Mouse (Mus musculus) spleen, postnatal 36 days (tissue): ENCODE data around the gene Numbl.
"Not testable (repeated sequence)": the region's sequence is repeated elsewhere in the genome, so short reads cannot be mapped to it uniquely, and the experiment has no call there.

ENCODE experiments used
- DNase-seq, 2 experiments: peaks; one replicate each; pipeline ENCODE4 v3.0.0; 2022; ENCODE audit warnings: low spot score in 2 of 2, mixed read lengths in 1 of 2

Gene Numbl

DNA sequence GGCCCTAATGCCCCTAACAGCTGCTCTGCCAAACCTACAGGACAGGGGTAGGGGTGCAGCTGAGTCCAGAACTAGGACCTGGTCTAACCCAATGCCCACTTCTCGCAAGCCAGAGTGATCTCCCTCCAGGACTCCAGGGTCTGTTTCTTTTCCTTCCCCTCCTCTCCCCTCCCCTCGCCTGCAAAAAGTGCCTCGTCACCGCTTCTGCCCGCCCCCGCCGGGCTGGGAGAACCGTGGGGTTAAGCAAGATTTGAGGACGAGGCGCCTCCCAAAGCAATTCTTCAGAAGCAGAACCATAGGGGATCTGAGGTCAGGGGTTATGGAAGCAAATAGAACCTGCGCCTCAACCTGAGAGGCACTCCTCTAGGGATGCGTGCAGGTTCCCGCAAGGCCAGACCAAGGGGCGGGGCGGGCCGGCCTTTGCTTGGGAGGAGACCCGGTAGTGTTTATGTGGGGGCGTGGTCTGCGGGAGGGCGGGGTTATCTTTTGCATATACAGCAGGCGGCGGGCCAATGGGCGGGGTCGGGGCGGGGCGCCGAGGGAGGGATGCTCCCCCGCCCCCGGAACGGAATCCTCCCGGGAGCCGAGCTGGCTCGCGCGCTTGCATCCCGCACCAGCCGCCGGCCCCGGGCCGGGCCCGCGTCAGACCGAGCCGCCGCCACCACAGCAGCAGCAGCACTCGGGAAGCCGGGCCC, at the start of gene Numbl:
Gene Numbl (plus strand): TSS at position 229 of the 695 bp plus-strand sequence.
- DNase-seq, result peak; percentile 86 to 92

DNA sequence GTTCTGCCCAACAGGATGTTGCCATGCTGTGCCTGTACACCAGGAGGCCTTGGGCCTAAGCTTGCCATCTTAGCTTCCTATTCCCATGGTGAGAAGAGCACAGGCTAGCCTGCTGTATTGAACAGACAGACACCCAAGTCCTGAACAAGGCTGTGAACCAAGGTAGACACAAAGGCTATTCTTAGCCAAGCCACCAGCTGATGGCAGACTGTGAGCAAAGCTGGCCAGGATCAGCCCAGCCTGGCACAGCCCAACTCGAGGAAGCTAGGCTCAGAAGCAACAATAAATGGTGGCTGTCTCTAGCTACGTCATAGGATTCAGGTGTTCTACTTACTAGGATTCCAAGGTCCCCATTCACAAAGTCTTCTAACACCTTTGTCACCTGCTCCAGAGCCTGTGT, 45.6 kb upstream of the Numbl start:
- DNase-seq, result no peak

DNA sequence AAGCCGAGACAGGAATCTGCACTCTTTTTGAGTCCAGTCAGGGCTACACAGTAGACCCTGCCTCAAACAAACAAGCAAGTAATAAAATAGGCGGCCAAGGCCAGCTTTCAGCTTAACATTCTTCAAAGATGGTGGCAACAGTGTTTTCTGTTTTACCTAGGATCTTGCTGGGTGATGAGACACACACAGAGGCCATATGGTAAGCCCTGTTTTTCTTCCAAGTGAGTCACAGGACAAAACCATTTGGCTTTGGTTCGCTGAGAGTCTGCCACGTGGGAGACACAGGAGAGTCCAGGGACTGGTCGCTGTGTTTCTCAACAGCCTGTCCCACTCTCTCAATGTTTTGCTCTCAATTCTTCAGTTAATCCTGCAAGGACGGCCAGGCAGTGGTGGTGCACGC, 39.6 kb upstream of the Numbl start:
- DNase-seq, result no peak

DNA sequence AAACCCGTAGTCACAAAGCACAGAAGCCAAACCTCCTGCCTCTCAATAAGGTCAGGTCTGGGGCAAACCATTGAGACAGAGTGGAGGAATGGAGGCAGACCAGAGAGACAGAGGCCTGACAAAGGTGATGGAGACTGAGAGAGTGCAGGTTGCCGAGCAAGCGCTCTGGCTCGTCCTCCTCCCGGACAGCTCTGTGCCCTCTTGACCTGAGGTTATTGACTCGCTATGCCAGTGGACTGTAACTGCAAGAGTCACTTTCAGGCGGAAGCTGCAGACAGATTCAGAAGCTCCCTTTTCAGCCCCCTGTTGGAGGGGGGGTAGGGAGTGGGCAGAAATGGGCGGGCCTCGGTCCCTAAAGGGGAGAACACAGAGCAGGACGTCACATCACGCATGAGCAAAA, 38.3 kb upstream of the Numbl start:
- DNase-seq, result no peak

DNA sequence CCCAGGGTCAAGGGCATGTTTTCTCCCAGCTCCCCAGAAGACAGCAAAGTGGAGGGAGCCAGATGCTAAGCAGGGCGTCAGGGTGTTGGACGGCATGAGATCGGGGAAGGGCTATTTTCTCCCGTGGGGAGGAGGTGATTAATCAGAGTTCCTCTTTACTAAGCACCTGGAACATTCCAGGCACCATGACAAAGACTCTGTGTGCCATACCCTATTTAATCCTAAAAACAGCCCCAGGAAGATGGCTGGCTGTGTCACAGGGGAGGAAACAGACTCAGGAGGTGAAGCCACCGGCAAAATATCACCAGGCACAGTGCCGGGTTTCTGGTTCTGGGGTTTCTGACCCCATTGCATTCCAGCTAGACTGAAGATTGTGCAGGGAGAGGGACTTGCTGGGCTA, 36.3 kb upstream of the Numbl start:
- no peak for DNase-seq

DNA sequence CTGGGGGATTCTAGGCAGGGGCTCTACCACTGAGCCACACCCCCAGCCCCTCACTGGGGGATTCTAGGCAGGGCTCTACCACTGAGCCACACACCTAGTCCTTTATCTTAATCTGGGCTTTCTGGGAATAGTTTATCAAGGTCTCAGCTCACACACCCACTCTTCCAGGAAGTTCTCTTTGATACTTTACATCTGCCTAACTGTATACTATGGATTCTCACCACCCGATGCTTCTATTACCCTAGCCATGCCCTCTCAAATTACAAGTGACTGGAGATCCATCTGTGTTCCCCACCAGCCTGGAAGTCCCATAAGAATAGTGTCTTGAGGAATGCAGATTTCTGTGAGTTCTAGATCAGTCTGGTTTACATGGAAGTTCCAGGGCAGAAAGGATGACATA, 35.7 kb upstream of the Numbl start:
- DNase-seq, result no peak

DNA sequence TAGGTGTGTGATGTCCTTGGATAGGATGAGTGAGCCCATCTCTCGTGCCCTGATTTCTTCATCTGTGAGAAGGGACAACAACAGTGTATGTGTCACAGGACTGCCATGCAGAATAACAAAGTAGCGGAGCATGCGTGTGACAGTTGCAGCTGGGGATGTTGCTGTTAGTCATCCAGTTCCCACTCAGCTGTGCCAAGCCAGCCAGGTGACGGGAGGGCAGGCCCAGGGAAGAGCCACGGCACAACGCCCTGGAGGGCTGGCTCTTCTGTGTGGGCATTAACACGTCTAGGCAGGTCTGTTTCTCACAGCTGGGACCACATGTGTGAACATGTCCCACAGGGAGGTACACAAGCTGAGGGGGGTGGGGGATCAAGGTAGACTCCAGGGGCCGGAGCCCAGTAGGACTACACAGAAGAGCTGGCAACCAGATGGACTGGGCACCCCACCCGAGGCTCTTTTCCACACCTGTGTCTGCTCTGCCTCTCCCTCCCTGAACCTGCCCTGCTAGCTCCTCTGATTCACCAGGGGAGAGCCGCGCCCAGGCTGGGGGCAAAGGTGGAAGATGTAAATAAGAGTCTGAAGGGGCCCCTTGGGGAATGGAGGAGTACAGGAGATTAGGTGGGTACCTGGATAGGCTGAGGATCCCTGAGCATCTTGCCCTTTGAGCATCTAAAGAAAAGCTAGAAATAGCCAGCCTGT, 33.2 kb upstream of the Numbl start:
- DNase-seq, result no peak

DNA sequence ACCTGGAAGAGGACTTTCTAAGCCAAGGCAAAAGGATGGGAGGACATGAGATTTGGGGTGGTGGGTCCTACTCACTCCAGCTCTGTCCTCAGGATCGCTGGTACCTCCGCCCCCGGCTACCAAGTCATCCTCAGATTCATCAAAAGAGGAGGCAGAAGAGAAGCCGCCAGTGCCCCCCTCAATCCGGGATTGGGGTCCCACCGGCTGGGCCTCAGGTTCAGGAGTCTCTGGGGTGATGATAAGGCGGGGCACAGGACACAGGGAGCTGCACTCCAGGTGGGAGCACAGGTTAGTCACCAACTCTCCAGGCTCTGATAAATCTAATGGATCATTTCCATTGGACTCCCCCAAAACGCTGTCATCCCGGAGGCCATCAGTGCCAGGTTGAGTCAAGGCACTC, 31.0 kb upstream of the Numbl start:
- DNase-seq, result no peak

DNA sequence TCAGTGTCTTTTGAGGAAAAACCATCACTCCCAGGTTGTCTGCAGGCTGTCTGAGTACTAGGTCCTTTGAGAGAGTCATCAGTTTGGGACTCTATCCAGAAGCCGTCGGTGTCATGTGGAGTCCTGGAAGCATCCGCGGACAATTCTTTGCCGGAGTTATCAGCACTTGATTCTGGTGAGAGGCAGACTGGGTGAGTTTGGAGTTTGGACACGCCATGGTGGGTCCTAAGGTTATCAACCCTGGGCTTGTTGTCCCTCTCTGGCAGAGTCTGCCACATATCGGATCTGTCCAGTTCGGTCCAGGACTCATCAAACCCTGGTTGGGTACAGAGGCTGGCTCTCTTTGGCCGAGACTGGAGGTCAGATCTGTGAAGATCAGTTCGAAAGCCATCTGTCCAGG, 30.6 kb upstream of the Numbl start:
- no peak for DNase-seq

DNA sequence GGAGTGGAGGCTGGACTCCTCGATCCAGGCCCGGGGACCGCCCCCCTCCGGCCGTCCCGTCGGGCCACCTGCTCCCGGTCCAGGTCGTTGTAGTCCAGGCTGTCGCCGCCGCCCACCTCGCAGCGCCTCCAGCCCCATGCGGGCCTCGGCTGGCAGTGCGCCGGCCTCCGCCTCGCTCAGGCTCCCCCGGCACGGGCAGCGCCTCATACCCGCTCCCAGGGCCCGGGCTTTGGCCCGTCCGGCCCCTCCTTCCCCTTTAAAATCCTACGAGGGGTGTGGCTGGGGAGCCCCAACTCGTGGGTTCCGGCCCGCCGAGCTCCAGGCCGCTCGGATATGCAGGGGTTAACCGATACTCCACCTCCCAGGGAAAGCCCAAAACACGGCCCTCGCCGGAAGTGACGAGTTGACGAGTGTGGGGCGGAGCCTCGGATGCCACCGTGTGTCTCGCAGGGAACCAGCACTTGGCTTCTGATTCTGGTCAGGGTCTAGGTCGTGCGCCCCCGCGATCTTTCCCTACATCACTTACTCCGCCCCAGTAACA, 29.9 kb upstream of the Numbl start, which contains the start of gene Itpkc:
Gene Itpkc (minus strand): TSS at position 381 of the 541 bp plus-strand sequence.
- DNase-seq, result peak; percentile 89 to 92

DNA sequence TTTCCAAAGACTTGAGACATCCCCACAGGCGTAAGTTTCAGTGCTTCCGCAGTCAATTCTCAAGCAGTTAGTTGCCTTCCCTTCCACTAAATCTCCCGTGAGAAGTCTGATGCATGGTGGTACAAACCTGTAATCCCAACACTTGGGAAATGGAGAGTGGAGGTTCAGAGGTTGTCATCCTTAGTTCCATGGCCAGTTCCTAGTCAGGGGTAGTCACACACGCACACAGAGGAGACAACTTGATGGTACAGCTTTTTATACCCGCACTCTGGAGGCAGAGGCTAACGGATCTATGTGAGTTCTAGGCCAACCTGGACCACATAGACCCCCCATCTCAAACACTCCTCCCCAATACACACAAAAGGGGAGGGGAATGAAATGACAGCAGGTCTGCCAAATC, 29.4 kb upstream of the Numbl start:
- no peak for DNase-seq

DNA sequence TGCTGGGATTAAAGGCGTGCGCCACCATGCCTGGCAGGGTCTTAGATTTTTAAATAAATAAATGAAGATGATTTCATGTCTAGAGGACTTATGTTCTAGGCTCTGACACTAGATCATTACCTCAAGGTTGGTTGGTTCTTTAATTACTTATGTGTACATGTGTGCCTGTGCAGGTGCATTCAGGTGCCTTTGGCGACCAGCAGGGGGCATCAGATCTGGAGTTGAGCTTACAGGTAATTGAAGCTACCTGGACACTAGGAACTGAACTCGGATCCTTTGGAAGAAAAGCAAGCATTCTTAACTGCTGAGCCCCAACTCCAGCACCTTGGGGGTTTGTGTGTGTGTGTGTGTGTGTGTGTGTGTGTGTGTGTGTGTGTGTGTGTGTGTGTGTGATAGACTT, 27.5 kb upstream of the Numbl start:
- no peak for DNase-seq

DNA sequence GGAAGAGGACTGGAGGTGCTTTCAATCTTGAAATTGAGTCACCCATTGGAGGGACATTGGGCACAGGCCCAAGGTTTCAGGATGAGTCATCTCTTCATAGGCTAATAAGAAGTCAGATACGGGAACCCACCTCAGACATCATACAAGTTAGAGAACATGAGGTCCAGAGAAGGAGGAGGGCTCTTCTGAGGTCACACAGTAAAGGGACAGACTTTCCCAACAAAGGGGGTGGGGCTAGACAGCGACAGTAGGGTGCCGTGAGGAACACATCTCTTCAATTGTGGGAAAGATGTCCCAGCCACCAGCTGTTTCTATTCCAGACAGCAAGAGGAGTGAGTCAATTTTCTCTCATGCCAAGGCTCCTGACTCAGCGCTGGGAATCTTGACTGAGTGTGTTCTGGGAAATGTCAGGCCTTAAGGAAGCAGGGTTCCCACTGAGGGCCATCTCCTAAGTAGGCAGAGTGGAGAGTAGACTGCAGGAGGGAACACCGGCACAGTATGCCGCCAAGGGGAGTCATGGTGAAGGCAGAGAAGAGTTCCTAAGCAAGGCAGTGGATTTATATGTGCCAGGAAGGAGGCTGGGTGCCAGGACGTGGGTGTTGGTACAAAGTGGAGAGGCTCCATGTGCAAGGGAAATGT, 26.4 kb upstream of the Numbl start:
- DNase-seq, result no peak

DNA sequence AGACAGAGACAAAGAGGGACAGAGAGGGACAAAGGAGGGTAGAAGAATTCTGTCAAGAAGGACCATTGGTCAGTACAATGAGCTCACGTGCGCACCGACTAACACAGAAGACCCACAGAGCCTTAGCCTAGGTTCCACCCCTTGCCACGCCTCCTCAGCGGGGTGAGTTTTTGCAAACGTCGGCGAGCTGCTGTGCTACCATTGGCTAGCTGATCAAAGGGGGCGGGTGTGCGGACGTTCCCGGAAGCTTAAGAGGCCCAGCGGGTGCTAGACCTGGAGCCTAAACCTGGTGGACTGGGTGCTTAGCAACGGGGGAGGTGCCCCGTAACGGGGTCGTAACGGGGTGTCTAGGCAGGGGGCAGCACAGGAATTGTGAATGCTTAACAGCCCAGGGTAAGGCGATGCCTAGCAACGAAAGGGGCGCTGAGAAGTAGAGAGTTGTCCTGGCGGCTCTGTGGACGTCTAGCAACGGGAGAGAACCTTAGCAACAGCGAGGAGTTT, 25.4 kb upstream of the Numbl start, which contains the start of gene Coq8b:
Gene Coq8b (plus strand): TSS at position 243 of the 501 bp plus-strand sequence.
- peak; percentile 94 to 95 for DNase-seq

DNA sequence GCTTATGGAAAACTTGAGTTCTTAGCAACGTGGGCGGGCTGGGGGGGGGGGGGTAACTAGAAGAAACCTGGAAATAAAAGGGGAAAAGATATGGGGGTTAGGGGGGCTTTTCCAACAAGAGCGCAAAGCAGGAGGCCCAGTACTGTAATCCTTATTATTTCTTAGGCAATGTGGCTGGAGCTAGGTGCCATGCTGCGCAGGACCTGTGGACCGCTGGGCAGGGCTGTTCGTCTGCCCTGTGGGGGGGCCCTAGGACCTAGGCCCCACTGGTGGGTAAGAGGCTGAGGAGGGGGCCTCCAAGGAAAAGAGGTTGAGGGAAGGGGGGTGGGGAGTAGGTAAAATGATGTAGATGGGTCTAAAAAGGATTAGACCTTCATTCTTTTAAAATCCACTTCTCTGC, 24.9 kb upstream of the Numbl start:
- DNase-seq, result no peak

DNA sequence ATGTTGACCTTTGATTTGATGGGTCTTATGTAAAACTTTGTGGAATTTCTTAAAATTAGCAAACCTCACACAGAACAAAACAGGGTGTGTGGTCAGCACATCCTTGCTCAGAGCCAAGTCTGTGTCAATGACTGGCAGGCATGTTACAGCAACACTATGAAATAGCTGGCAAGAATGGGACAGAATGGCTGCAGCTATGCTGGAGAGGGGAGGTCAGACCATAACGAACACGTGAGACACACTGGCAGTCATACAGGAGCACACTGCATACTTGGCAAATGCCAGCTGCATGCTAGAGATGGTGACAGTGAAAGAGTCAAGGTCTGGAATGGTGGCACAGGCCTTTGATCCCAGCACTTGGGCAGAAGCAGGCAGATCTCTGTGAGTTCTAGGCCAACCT, 22.5 kb upstream of the Numbl start:
- no peak for DNase-seq

DNA sequence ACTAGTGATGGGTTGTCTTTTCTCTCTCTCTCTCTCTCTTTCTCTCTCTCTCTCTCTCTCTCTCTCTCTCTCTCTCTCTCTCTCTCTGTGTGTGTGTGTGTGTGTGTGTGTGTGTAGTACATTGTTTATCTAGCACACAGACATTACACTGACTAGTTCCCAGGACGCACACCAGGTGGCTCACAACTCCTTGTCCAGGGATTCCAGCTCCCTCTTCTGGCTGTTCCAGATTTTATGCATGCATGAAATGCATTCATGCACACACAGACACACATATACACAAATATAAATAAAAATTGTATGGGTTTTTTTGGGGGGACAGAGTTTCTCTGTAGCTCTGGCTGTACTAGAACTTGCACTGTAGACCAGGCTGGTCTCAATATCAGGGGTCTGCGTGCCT, 20.7 kb upstream of the Numbl start:
- no peak for DNase-seq

DNA sequence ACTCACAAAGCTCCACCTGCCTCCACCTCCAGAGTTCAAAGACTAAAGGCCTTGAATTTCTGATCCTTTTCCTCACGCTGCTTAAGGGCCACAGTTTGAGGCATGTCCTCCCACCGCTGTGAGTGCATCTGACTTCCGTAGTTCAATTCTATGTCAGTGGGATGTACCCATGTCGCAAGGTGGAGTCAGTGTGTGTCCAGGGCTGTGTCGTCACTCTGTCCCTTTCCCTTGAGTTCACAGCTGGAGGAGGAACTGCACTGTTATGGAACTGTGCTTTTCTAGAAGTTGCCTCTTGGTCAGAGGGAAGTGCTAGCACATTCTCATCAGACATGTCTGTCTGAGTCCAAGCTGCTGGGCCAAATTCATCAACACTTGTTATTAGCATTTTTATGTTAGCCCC, 19.7 kb upstream of the Numbl start:
- no peak for DNase-seq

DNA sequence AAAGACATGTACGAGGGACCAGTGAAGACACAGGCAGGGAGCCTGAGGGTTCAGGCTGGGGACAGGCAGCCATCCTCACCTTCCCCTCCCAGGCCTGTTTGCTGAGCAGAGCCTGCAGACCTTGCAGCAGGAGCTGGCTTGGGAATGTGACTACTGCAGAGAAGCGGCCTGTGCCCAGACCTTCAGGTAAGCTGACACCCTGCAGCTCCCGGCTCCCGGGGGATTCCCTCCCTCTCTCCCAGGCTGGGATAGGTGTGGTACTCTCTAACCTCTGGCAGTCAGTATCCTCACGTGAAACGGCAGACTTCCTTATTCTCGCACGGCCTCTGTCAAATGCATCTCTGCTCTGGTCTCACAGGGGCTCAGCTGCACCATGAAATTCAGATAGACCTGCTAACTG, 15.0 kb upstream of the Numbl start:
- no peak for DNase-seq

DNA sequence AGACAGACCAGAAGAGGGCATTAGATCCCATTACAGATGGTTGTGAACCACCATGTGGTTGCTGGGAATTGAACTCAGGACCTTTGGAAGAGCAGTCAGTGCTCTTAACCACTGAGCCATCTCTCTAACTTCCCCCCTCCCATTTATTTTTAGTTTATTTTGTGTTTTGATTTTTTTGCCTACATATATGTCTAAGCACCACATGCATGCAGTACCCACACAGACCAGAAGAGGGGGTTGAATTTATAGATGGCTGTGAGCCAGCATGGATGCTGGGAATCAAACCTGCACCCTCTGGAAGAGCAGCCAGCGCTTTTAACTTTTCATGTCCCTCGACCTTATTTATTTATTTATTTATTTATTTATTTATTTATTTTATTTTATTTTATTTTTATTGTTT, 14.1 kb upstream of the Numbl start:
- not testable (repeated sequence) for DNase-seq

DNA sequence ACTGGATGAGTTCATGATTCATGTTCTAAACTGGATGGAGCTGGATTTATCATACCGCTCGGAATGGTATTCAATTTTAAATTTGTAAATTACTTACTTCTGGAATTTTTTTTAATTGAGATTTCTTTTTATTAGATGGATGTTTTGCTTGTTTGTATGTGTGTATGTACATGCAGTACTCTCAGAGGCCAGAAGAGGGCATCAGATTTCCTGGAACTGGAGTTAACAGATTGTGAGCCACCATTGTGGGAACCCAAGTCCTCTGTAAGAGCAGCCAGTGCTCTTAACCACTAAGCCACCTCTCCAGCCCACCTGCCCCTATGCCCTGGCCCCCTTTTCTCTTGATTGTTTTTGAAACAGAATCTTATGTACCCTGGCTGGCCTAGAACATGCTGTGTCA, 9.1 kb upstream of the Numbl start:
- no peak for DNase-seq

DNA sequence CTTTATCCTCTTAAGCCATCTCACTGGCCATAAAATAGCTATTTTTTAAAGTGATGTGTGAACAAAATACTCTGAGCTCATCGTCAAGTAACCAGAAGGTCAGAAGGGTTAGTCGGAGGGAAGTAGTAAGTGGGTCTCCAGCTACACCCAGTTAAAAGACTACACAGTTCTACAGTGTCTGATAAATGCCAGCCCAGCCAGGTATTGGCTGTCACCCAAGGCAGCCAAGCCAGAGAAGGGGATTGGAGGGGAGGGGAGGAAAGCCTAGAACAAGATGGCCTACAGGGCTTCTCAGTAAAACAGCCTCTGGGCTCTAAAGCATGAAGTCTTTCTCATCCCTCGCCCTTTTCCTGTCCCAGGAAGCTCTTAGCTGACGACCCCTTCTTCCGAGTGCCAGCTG, 8.3 kb upstream of the Numbl start:
- DNase-seq, result no peak

DNA sequence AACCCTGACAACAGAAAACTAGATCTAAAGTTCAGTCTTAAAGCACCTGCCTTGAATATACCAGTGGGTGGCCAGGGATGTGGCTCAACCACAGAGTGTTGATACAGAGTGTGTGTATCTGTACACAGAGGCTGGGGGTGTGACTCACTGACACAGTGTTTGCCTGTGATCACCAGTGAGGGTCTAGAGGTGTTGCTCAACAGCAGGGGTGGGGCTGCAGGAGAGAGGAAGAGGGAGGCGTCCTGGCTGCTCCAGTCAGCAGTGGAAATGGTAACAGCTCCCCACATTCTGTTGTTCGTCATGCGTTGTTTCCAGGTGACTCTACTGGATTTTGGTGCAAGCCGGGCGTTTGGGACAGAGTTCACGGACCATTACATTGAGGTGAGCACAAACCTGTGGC, 6.3 kb upstream of the Numbl start:
- no peak for DNase-seq
